Mouse (Mus musculus) gastrocnemius, adult 8-10 months (tissue): ENCODE results near the gene Tmem248. TPM values are rescaled to one million over a fixed set of nuclear protein-coding genes. Genes with fewer than 3 reads are reported as not detected.
A peak's percentile ranks its signal among the peaks of the same experiment; 100 is the strongest.

Experiments
- DNase-seq, 2 experiments: peaks; one replicate each; pipeline ENCODE4 v3.0.0; 2022; ENCODE audit warnings: low spot score in 2 of 2
- total RNA-seq, 4 experiments: library from RNA; stranded (reverse); gene quantifications; 2 replicates each; pipeline ENCODE4 v1.2.4; 2022

Gene Tmem248
- 10 to 100 TPM; 52.7 to 61.0 (median 55.8) TPM for total RNA-seq

DNA sequence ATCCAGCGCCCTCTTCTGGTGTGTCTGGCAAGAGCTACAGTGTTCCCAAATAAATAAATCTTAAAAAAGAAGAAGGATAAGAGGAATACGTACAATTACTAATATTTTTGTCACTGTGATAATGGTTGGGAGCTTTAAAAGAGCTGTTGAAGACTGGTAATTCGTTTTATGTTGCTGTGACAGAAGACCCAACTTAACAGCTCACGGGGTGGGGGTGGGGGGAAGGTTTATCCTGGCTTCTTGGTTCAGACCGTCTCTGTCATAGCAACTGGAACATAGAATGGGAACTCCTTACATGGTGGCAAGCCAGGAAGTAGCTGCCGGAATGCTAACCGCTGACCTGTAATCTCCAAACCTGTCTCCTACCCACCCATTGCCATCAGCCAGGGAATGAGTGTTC lies at the start of gene Tmem248:
Gene Tmem248, plus strand, starts transcription at position 301 of the 400 bp plus-strand sequence.
- no peak for DNase-seq

GRCm38 (mm10) chr5:130169109-130169508 lies 47.8 kb upstream of the Tmem248 start:
- DNase-seq: no peak

GRCm38 (mm10) chr5:130170666-130171422 lies 46.0 kb upstream of the Tmem248 start:
- no peak for DNase-seq

- DNase-seq: peak; percentile 92 to 93
Observed at GRCm38 (mm10) chr5:130171423-130171954, 45.4 kb upstream of the Tmem248 start, which contains the start of gene Rabgef1. Gene Rabgef1, plus strand, starts transcription at chr5:130171798.

GRCm38 (mm10) chr5:130171956-130172601 lies 44.8 kb upstream of the Tmem248 start:
- DNase-seq: peak; percentile 42 to 57

GRCm38 (mm10) chr5:130173012-130173411 lies 43.9 kb upstream of the Tmem248 start:
- DNase-seq: no peak

DNA sequence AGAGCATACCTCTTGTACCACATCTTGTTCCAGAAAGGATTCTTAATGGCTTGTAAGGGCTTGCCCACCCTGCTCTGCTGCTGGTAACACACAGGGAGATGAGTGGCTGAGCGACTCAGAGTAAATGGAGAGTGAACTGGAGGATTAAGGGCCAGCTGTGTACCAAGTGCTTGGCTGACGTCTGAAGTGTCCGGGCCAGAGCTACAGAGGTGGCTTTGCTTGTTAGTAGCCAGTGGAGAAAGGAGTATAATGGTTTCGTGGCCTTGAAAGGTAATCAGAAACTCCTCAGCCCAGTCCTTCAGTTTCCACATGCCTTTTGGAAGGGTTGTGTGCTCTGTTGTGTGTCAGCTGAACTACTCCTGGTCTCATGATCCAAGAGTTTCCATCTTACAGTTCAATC lies 39.0 kb upstream of the Tmem248 start:
- DNase-seq: no peak

DNA sequence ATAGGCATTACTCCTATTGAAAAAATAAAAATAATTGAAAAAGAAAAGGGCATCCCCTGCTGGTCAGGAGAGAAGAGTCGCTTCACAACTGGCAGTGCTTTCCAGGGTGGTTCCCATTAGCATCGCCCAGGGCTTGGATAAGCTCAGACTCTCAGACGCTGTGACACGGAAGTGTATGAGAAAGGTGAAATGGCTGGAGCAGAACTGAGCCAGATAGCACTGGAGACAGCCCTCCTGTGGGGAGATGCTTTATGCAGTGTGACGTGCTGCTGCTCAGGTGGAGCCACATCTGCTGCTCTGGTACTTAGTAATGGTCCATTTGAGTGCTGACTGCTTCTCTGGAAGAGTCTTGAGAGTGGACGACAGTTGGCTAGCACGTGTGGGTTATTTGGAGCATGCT lies 36.5 kb upstream of the Tmem248 start:
- DNase-seq: no peak

GRCm38 (mm10) chr5:130181740-130182540 lies 34.9 kb upstream of the Tmem248 start:
- no peak for DNase-seq

DNA sequence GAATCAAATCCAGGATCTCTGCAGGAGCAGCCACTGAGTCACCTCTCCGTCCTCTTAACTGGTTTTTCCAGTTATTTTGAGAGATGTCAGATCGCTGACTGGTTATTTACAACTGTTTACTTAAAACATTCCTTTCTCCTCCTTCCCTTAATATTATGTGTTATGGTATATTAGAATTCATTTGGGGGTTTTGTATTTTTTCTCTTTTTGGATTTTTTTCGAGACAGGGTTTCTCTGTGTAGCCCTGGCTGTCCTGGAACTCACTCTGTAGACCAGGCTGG lies 34.4 kb upstream of the Tmem248 start:
- DNase-seq: no peak

- no peak for DNase-seq
Observed at GRCm38 (mm10) chr5:130184193-130184856, 32.6 kb upstream of the Tmem248 start.

- DNase-seq: no peak
Observed at GRCm38 (mm10) chr5:130185312-130185711, 31.6 kb upstream of the Tmem248 start.

GRCm38 (mm10) chr5:130187383-130187782 lies 29.5 kb upstream of the Tmem248 start:
- DNase-seq: no peak

- no peak for DNase-seq
Observed at GRCm38 (mm10) chr5:130190909-130191308, 26.0 kb upstream of the Tmem248 start.

GRCm38 (mm10) chr5:130191865-130192264 lies 25.0 kb upstream of the Tmem248 start:
- no peak for DNase-seq

GRCm38 (mm10) chr5:130192356-130192944 lies 24.4 kb upstream of the Tmem248 start:
- no peak for DNase-seq

GRCm38 (mm10) chr5:130193760-130194159 lies 23.1 kb upstream of the Tmem248 start:
- no peak for DNase-seq

GRCm38 (mm10) chr5:130196307-130196706 lies 20.6 kb upstream of the Tmem248 start:
- peak in 1 of 2 experiments; percentile 44 for DNase-seq

GRCm38 (mm10) chr5:130197454-130197853 lies 19.4 kb upstream of the Tmem248 start:
- DNase-seq: no peak

DNA sequence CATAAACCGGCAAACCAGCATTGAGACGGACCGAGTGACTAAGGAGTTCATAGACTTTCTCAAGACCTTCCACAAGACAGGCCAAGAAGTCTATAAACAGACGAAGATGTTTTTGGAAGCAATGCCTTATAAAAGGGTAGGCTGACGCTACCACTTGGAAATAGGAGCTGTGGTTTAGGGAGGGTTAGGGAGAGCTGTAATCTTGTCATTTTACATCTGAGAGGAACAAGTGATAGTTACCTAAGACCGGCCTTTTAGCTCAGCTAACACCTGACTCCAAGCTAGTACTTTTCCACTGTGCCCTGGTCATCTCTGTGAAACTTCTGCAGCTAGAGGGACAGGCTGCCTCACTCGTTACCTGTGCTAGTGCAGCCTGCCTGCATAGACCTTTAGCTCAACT lies 18.9 kb upstream of the Tmem248 start:
- peak; percentile 30 to 35 for DNase-seq
